Mouse (Mus musculus) liver, embryonic 11.5 days (tissue): ENCODE data around the gene Naip5. TPM values are rescaled to one million over a fixed set of nuclear protein-coding genes. Genes with fewer than 3 reads are reported as not detected.

ENCODE experiments used
- polyA plus RNA-seq: library from polyadenylated mRNA; unstranded; fragments of >200 nt; fragmentation: Nextera tagmentation; extraction: Ambion mirVana; gene quantifications from 2 replicates; pipeline ENCODE4 v1.2.1, GENCODE M21; 2014

The Naip5 gene
- polyA plus RNA-seq, 1 experiment from 2014 or later = 0.53 TPM

Other genes starting within 250 kb of the Naip5 start
- gene Mccc2, start 230.7 kb downstream of the Naip5 start, polyA plus RNA-seq = 31.0 and 33.4 TPM in 2 replicates
- gene Bdp1, start 142.3 kb downstream of the Naip5 start, polyA plus RNA-seq = 22.7 and 27.2 TPM in 2 replicates
- 63.8 and 66.1 TPM in 2 replicates for gene Serf1, start 138.3 kb downstream of the Naip5 start, polyA plus RNA-seq
- 79.2 and 80.9 TPM in 2 replicates for gene Smn1, start 121.5 kb downstream of the Naip5 start, polyA plus RNA-seq
- gene Naip2, start 44.2 kb downstream of the Naip5 start, polyA plus RNA-seq = 1.9 and 2.7 TPM in 2 replicates
- gene Naip6, start 71.4 kb upstream of the Naip5 start, polyA plus RNA-seq = 0.67 and 0.69 TPM in 2 replicates
- gene Naip1, start 206.5 kb upstream of the Naip5 start, polyA plus RNA-seq = not detected in 2 replicates
- gene Gtf2h2, start 246.3 kb upstream of the Naip5 start, polyA plus RNA-seq = 83.2 and 86.6 TPM in 2 replicates